Mouse (Mus musculus) G1E (cell line): ENCODE data around the gene Krtap5-1.

ENCODE experiments used
- CTCF ChIP-seq: IDR thresholded peaks from 2 replicates; pipeline ENCODE4 v1.5.1; 2012; ENCODE audit warnings: low read depth, low read length, inconsistent platforms, mixed read lengths
- POLR2AphosphoS5 ChIP-seq: IDR thresholded peaks from 2 replicates; pipeline ENCODE4 v1.6.1; 2012; ENCODE audit warnings: low read depth, low read length, inconsistent platforms; ENCODE audit not compliant: insufficient replicate concordance

DNA sequence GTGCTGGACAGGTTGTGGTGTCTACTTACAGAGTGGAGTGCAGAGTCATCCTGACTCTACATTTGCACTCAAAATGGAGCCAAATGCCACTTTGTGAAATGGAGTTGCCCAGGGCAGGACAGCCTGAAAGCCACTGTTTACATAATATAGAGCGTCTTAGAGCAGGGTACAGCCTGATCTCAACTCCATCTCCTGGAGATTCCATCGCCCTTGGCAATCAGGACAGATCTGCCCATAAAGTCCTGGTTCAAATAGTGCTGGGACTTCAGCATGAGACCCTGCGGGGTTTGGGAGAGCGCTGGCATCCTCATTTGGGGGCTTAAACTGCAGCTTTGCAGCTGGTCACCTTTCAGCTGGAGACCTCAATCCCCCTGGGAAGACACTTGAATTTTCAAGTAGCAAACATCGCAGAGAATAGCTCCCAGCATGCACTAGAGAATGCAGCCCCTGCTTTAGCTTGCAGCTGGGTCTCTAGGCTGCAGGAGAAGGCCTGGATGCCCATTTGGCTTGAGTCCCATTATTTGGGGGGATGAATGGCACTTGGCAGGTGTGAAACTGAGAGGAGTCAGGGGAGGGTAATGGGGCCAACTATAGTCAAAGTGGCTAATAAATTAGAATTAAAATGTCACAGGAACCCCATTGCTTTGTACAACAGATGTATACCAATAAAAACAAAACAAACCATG lies 17.8 kb upstream of the Krtap5-1 start:
- TF ChIP-seq CTCF, result no peak
- no peak for TF ChIP-seq POLR2AphosphoS5
